Mouse (Mus musculus): ENCODE data around the gene Mob2.

Mob2 gene

DNA sequence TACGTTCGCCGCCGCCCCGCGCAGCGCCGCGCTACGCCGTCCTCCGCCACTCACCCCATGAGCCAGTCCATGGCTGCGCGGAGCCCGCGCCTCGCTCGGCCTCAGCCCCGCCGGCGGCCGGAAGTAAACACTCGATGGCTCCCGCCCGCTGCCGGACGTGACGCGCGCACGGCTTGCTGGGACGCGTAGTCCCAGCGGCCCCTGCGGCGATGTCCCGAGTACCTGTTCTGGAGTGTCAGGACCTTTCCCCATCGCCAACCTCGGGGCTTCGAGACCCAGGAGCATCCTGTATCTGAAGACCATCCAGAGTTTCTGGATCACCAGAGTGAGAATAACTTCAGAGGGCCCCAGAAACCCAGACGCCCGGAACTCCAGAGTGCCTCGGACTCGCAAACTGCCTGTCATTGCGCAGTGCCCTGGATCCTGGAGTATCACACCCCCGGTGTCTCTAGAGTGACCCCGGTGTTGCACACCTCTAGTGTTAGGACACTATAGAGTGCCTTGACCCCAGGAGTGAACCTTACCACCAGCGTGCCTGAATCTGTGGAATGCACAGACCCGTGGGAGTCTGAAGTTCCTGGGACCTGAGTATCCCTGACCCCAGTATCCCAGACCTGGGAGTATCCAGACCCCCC is at the start of gene Mob2:
Gene Mob2, minus strand, starts transcription at position 135 of the 635 bp plus-strand sequence.
- peak; percentile 87 for DNase-seq

DNA sequence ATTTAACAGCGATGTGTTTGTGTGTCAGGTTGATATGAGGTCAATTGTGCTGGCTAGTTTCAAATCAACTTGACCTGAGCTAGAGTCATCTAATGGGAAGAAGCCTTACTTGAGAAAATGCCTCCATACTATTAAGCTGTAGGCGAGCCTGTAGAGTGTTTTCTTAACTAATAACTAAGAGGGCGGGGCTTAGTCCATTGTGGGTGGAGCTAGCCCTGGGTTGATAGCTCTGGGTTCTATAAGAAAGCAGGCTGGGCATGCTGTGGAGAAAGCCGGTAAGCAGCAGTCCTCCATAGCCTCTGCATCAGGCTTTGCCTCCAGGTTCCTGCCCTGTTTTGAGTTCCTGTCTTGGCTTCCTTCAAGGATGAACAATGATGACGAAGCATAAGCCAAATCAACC is 43.9 kb upstream of the Mob2 start:
- no peak for DNase-seq

DNA sequence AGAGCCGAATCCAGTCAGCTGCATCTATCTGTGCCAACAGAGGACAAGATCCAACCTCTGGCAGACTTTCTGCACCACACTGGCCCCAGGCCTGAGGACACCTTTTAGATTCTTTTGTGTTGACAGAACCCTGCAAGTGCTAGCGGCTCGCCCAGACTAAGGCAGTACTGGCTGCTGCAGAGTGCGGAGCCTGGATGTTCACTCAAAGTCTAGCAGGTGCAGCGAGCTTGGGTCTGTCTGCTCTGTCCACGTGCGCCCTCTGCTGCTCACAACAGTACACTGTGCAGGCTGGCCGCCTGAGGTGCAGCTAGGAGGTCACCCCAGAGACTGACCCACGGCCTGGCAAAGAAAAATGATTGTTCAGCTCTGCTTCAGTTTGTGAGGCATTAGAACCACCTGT is 36.9 kb upstream of the Mob2 start:
- DNase-seq, result peak; percentile 70

DNA sequence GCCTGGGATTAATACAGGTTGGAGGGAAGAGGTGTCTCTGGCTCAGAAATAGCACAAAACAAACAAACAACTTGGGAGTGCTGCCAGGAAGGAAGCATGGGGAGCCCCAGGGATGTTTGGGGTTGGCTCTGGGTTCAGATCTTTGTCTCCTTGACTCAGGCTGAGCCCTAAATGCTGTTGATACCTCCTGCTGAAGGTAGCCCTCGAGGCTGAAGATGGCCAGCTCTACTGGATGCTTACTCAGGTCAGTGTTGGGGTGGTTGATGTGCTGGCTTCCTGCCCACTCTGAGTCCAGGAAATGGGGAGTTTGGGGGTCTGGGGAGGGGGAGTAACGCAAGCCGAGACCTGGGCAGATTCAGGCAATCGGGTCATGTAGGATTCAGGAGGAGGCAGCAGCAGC is 35.8 kb upstream of the Mob2 start:
- DNase-seq, result no peak

- peak; percentile 79 for DNase-seq
These were observed 34.5 kb upstream of the Mob2 start, which contains the start of gene Dusp8 for GRCm38 (mm10) chr7:142095183-142095931. Gene Dusp8 (minus strand): TSS chr7:142095843.

GRCm38 (mm10) chr7:142094301-142095143 is 33.7 kb upstream of the Mob2 start:
- no peak for DNase-seq

- DNase-seq, result no peak
These were observed 32.9 kb upstream of the Mob2 start for GRCm38 (mm10) chr7:142093696-142094240.

DNA sequence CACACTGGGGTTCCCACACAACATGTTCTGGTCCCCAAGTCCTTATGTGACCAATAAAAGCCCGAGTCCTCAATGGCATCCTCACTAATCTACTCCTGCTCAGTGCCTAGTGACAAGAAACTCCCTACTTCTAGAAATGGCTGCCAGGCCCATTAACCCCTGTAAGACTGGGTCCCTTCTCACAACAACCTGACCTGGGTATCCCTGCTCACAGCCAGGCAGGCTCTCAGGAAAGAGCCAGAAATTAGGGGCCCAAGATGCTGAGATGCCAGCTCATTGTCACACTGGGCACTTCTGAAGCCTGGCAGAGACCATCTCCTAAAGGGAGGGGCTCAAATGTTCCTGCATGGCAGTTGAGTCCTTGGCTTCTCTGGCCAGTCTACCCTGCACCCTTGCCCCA is 32.1 kb upstream of the Mob2 start:
- no peak for DNase-seq

GRCm38 (mm10) chr7:142091848-142092247 is 31.0 kb upstream of the Mob2 start:
- no peak for DNase-seq

- no peak for DNase-seq
These were observed 29.0 kb upstream of the Mob2 start for GRCm38 (mm10) chr7:142089648-142090447.

DNA sequence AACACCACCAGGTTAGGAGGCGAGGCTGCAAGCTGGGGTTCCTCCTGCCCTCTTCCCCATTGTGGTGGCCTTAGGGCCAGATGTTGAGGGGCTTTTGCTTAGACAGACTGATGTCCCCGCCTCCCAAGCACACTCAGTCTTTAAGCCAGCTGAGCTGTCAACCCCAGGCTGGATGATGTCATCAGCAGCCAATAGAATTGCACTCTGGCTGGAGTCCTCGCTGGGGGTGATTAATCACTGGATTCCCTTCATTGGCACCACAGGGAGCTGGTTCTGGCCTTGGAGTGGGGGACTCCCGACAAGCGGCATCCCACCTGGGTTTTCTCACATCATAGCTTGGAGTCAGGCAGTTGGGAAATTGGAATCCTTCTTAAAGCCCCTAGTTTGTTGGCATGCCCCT is 28.0 kb upstream of the Mob2 start:
- no peak for DNase-seq

GRCm38 (mm10) chr7:142087069-142087652 is 26.3 kb upstream of the Mob2 start:
- DNase-seq, result no peak

DNA sequence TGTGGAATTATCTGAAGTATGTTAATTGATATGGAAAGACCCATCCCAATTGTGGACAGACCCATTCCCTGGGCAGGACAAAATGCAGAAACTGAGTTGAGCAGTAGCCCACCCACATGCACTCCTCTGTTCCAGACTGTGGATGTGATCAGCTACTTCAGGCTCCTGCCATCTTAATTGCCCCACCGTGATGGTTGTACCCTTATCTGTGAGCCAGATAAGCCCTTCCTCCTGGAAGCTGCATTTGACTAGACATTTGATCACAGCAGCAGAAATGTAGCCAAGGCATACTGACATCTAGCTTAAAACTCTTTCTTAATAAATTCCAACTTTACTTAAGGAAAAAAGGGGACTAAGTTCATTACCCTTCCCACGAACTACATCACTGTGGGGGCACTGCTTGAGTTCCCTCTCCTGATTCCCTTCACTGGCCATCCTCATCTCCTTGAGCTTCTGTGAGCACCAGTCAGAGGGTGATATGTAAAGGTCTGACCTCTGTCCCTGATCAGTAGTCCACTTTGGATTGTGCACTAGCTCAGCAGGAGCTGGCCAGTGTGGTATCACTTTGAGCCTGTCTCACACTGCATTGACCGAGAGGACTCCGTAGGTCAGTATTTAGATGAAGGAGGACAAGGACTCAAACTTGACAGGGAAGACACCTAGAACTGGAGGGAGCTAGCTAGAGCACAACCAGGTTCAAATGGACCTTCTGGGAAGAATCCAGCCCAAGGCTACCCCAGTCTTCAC is 25.5 kb upstream of the Mob2 start:
- DNase-seq, result no peak

GRCm38 (mm10) chr7:142084820-142085219 is 24.0 kb upstream of the Mob2 start:
- DNase-seq, result peak; percentile 70

GRCm38 (mm10) chr7:142084395-142084794 is 23.5 kb upstream of the Mob2 start:
- DNase-seq, result no peak

DNA sequence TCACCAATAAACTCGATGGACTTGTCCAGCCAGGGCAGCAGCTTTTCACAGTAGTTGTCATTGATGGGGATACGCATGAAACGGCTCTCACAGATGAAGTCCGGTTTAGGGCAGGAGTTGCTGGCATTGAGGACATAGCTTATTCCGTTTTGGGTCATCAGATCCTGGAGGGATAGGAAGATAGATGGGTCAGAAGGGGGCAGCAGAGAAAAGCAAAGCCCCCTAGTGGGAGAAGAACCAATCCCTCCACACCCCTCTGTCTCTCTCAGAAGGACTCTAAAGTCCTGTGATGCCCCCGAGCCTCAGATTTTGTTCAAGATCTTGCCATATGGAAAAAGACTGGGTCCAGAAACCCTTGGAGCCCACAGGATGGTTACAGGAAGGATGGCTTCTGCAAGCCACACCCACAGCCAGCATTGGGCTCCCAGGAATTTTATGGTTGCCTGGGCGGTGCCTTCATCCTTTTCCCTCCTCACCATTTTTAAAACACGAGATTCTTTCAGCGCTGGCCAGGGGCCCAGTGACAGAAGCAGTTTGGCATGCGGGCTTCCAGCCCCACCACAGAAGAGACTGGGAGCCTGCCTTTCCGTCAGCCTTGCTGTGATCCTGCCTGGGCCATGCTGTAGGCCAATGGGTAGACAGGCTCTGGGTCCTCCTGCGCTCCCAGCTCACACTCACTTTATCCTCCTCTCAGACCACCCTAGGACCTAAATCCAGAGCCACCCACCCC is 22.9 kb upstream of the Mob2 start:
- peak; percentile 44 for DNase-seq

DNA sequence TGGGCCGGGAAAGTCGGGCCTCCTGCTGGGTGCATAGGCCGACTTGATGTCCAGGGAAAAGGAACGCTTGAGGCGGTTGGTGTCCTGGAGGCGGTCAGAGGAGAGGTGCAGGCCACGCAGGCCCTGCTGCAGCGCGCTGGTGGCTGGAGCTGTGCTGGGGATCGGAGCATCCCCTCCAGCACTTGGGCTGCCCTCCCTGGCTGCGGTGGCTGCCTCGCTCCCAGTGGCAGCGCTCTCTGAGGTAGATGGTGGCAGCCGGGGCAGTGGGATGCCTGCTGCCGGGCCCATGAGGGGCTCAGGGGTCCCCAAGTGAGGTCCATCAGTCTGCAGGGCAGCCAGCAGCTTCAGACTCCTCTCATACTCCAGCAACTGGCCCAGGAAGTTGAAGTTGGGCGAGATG is 21.7 kb upstream of the Mob2 start:
- no peak for DNase-seq

DNA sequence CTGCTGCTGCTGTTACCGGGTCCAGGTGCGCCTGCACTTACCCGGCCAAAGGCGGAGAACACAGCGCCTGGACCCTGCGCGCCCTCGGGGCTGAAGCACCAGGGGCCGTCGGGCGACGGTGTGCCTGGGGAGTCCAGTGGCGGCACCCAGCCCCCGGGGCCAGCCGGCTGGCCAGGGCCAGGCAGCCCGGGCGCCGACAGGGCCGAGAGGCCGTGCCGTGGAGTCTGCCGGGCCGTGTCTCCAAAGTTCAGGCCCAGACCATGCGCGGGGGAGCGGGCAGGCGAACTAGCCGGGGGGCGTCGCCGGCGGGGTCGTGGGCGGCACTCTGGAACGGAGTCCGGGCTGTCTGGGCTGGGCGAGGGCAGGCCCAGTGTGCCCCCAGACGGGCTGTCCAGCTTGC is 21.3 kb upstream of the Mob2 start:
- DNase-seq, result no peak

GRCm38 (mm10) chr7:142081736-142082135 is 20.9 kb upstream of the Mob2 start:
- DNase-seq, result no peak

- no peak for DNase-seq
These were observed 20.0 kb upstream of the Mob2 start for GRCm38 (mm10) chr7:142080876-142081275.

- DNase-seq, result no peak
These were observed 18.5 kb upstream of the Mob2 start for GRCm38 (mm10) chr7:142079365-142079764.

Measured in kidney, adult 11 months (tissue).